Mouse (Mus musculus) hindbrain, embryonic 13.5 days (tissue): ENCODE measurements around the gene Tbc1d1. TPM values are rescaled to one million over a fixed set of nuclear protein-coding genes. Genes with fewer than 3 reads are reported as not detected.

Source experiments
- ATAC-seq: fragments of 200-750 bp; cut with Nextera tagmentation; 2 replicates; pipeline ENCODE4 v1.8.0; 2017; ENCODE audit warnings: moderate TSS enrichment; ENCODE audit not compliant: low FRiP score
- H3K27ac ChIP-seq: fragments of 300-500 bp; sonication (generic); 2 replicates; pipeline ENCODE4 v1.5.1; 2015; ENCODE audit warnings: inconsistent platforms, mild to moderate bottlenecking, moderate library complexity
- H3K27me3 ChIP-seq: fragments of 300-500 bp; sonication (generic); 2 replicates; pipeline ENCODE4 v1.6.1; 2015; ENCODE audit warnings: mild to moderate bottlenecking, inconsistent platforms
- H3K36me3 ChIP-seq: fragments of 300-500 bp; sonication (generic); 2 replicates; pipeline ENCODE4 v1.6.1; 2015; ENCODE audit warnings: mild to moderate bottlenecking, inconsistent platforms
- H3K4me1 ChIP-seq: fragments of 300-500 bp; sonication (generic); replicated peaks from 2 replicates; pipeline ENCODE4 v1.6.1; 2015; ENCODE audit warnings: inconsistent platforms
- H3K4me2 ChIP-seq: fragments of 300-500 bp; sonication (generic); 2 replicates; pipeline ENCODE4 v1.6.1; 2015; ENCODE audit warnings: inconsistent platforms, mild to moderate bottlenecking, moderate library complexity
- H3K4me3 ChIP-seq: fragments of 300-500 bp; sonication (generic); 2 replicates; pipeline ENCODE4 v1.5.1; 2015; ENCODE audit warnings: mild to moderate bottlenecking, inconsistent platforms
- H3K9ac ChIP-seq: fragments of 300-500 bp; sonication (generic); 2 replicates; pipeline ENCODE4 v1.6.1; 2015; ENCODE audit warnings: mild to moderate bottlenecking, inconsistent platforms
- H3K9me3 ChIP-seq: fragments of 300-500 bp; sonication (generic); 2 replicates; pipeline ENCODE4 v1.6.1; 2016; ENCODE audit warnings: inconsistent platforms
- WGBS: fragments of 180-500 bp; shearing (Covaris S2); methylation state at CpG from one replicate; pipeline ENCODE4 v1.1.7; 2015; 5-methylcytosine and 5-hydroxymethylcytosine counted together
- polyA plus RNA-seq: library from polyadenylated mRNA; unstranded; fragments of >200 nt; fragmentation: Nextera tagmentation; extraction: Ambion mirVana; gene quantifications from 2 replicates; pipeline ENCODE4 v1.2.1, GENCODE M21; 2015

Gene Tbc1d1
- polyA plus RNA-seq, 1 experiment from 2014 or later, result 14.5 TPM

DNA sequence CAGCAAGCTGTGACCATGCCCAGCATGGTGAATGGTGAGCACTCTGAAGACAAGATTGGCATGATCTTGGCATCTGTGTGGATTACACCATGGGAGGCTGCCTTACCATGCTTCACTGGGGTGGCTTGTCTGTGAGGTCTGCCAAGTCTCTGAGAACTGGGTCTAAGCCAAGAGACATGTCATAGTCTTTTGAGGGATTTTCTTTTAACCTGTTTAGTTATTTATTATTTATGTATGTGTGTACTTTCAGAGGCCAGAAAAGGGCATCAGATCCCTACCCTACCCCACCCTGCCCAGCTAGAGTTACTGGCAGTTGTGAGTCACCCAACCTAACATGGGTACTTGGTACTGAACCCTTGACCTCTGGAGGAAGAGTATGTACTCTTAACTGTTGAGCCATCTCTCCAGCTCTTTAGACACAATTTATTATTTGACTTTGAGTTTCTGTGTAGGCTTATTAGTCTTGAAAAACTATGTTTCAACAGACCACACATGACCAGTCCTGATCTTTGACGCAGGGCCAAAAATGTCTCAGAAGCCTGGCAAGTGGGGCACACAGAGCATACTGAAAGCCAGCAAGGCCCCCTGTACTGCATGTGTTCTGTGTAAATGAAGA, 40.3 kb downstream of the Tbc1d1 start:
- Histone ChIP-seq H3K9me3 (0 out of 2 replicates have a peak, but pooled peaks cover 3% of the 10 kb centered on the region), H3K27ac (no peak overlapping the region), H3K9ac (no peak overlapping the region), H3K27me3 (no peaks in the 10 kb centered on the region), H3K4me3 (no peak overlapping the region), H3K36me3 (no peaks in the 10 kb centered on the region), H3K4me1 (no peaks in the 10 kb centered on the region), H3K4me2 (no peak overlapping the region)
- WGBS, result 95% methylated on average over 1 of the region's 1 CpGs
- peak; percentile 65; the same call in 1 of the 2 replicates for ATAC-seq

DNA sequence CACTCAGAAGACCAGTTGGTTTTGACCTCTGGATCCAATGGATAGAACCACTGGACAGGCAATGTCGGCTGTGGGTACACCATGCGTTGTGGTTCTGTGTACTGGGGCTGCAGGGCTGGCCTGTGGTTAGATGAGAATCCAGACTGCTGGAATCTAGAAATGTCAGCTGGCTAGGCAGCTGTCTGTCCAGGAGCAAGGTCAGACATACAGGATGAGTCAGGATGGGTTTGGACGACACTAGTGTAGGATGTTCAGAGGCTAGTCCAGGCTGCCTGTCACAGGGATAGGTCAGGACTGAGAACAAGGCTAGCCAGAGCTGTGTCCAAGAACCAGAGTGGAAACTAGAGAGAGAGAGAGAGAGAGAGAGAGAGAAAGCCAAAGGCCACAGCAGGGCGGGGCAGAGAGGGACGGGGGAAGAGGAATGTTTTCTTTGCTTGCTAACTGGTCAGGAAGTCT, 40.8 kb downstream of the Tbc1d1 start:
- Histone ChIP-seq H3K27me3 (no peaks in the 10 kb centered on the region), H3K27ac (no peak overlapping the region), H3K9ac (no peak overlapping the region), H3K9me3 (0 out of 2 replicates have a peak, but pooled peaks cover under 1% of the 10 kb centered on the region), H3K4me1 (no peaks in the 10 kb centered on the region), H3K36me3 (no peaks in the 10 kb centered on the region), H3K4me3 (no peak overlapping the region), H3K4me2 (no peak overlapping the region)
- no peak for ATAC-seq
- 77% methylated on average over 5 of the region's 5 CpGs for WGBS

DNA sequence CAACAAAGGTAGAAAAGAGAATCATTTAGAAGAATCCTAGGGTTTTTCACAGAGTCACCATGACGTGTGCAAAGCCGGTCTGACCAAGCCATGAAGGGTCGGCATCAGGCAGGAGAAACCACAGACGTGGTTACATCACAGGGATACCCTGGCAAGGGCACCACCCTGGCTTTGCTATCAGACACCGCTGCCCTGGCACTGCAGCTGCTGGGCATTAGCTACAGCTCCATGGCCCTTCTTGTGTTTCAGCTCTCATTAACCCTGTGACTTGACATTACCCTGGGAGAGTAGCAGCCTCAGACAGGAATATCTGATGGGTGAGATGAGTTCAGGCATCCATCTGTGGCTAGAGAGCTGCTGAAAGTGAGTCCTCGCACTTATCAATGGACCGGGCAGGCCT, 42.5 kb downstream of the Tbc1d1 start:
- Histone ChIP-seq H3K4me3 (no peak overlapping the region), H3K4me2 (no peak overlapping the region), H3K27me3 (no peaks in the 10 kb centered on the region), H3K27ac (no peak overlapping the region), H3K9ac (no peak overlapping the region), H3K9me3 (no peaks in the 10 kb centered on the region), H3K36me3 (no peaks in the 10 kb centered on the region), H3K4me1 (no peaks in the 10 kb centered on the region)
- 96% methylated on average over 7 of the region's 7 CpGs for WGBS
- ATAC-seq, result no peak

DNA sequence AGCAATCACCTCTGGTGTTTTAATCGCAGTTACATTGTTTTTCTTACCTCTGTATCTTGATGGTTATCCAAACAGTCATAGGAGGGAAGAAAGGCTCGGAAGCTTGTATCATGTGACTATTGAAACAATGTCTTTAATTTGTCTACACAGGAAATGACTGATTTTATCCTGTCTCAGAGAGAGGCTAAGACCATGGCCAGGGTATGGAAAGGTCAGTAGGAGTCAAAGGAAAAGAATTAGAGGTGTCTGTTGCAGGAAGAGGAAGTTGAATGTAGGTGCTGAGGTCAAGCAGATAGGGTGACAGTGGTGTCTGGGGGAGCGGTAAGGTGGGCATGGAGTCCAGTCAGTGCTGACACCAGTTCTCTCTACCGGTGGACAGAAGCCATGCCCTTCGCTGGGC, 45.0 kb downstream of the Tbc1d1 start:
- 78% methylated on average over 5 of the region's 5 CpGs for WGBS
- H3K27ac ChIP-seq, result no peak overlapping the region
- H3K4me2 ChIP-seq, result no peak overlapping the region
- no peak for ATAC-seq
- no peak overlapping the region for H3K9ac ChIP-seq
- H3K36me3 ChIP-seq, result no peaks in the 10 kb centered on the region
- no peaks in the 10 kb centered on the region; the same call in 1 of the 2 replicates for H3K4me1 ChIP-seq
- no peaks in the 10 kb centered on the region for H3K9me3 ChIP-seq
- H3K27me3 ChIP-seq, result no peaks in the 10 kb centered on the region
- no peak overlapping the region for H3K4me3 ChIP-seq

DNA sequence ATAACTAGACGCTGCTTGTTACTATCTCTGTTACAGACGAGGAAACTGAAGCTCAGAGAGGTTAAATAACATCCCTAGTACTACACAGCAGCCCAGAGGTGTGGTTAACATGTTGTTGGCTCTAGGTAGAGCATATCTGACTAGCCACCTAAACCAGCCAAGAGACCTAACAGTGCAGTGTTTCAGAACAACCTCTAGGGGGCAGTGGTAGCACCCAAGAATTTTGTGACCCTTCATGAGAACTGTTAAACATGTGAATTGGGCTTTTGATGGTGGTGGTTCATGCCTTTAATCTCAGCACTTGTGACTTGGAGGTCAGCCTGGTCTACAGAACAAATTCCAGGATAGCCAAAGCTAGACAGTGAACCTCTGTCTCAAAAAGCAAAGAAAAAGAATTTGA, 46.2 kb downstream of the Tbc1d1 start:
- Histone ChIP-seq H3K9ac (no peak overlapping the region), H3K27ac (no peak overlapping the region), H3K9me3 (no peaks in the 10 kb centered on the region), H3K4me1 (no peaks in the 10 kb centered on the region; the same call in 1 of the 2 replicates), H3K4me3 (no peak overlapping the region), H3K27me3 (no peaks in the 10 kb centered on the region), H3K4me2 (no peak overlapping the region), H3K36me3 (no peaks in the 10 kb centered on the region)
- ATAC-seq, result no peak
- WGBS, result 27% methylated on average over 2 of the region's 2 CpGs

DNA sequence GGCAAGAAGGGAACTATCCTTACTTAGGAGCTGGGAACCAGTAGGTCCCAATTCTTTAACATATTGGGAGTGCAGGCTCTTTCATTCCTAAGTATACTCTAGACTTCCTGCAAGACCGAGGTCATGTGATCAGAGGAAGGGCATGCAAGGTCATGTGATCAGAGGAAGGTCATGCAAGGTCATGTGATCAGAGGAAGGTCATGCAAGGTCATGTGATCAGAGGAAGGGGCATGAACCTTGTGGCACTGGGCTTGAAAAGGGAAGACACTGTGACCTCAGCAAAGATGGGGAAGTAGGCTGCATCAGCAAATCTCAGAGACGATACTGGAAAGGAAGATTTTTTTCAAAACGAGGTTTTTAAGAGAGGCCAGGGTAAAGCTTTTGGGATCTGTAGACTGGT, 49.5 kb downstream of the Tbc1d1 start:
- H3K4me2 ChIP-seq, result no peak overlapping the region
- no peak for ATAC-seq
- H3K27ac ChIP-seq, result no peak overlapping the region
- H3K36me3 ChIP-seq, result no peaks in the 10 kb centered on the region
- no peaks in the 10 kb centered on the region for H3K9me3 ChIP-seq
- no peak overlapping the region for H3K4me3 ChIP-seq
- no peaks in the 10 kb centered on the region; the same call in 1 of the 2 replicates for H3K4me1 ChIP-seq
- no peaks in the 10 kb centered on the region for H3K27me3 ChIP-seq
- no peak overlapping the region for H3K9ac ChIP-seq
- WGBS, result 90% methylated on average over 3 of the region's 3 CpGs

DNA sequence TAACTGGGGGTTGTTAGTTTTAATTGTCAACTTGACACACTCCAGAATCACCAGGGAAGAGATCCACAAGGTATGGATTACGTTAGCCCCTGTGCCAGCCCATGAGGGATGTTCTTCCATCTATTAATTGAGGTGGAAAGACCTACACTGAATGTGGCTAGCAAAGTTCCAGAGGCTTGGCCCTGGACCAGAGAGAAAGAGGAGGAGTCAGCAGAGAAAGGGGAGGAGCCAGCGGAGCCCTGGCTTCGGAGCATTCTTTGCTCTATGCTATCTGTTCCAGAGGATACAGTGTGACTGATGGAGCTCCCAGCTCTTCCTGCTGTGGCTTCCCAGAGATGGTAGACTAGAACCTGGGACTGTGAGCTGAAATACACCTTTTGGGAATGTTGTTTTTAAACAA, 50.3 kb downstream of the Tbc1d1 start:
- no peak for ATAC-seq
- Histone ChIP-seq H3K27ac (no peak overlapping the region), H3K9me3 (no peaks in the 10 kb centered on the region), H3K4me3 (no peak overlapping the region), H3K4me2 (no peak overlapping the region), H3K4me1 (no peaks in the 10 kb centered on the region; the same call in 1 of the 2 replicates), H3K36me3 (no peaks in the 10 kb centered on the region), H3K9ac (no peak overlapping the region), H3K27me3 (no peaks in the 10 kb centered on the region)
- WGBS, result 83% methylated on average over 3 of the region's 3 CpGs

DNA sequence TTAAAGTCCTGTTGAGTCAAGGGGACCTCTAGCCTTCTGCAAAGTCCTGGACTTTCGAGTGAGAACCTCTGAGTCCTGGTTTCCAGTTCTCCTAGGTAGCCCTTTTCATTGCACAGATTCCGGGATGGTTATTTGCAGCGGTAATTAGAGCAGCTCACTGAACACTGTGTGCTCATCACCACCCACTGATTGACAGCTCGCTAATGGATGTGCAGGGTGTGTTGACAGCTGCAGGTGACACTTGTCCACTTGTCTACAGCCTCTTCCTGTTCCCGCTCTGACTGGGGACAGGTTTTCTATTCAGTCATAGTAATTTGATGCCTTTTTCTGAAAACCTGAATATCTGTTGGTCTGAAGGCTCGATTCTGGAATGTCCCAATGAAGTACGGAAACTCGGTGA, 50.8 kb downstream of the Tbc1d1 start:
- Histone ChIP-seq H3K36me3 (no peaks in the 10 kb centered on the region), H3K4me1 (peaks cover 1% of the 10 kb centered on the region; the same call in 1 of the 2 replicates), H3K4me3 (no peak overlapping the region), H3K9me3 (no peaks in the 10 kb centered on the region), H3K27me3 (no peaks in the 10 kb centered on the region), H3K27ac (no peak overlapping the region), H3K9ac (no peak overlapping the region), H3K4me2 (no peak overlapping the region)
- WGBS, result 76% methylated on average over 8 of the region's 8 CpGs
- ATAC-seq, result no peak

DNA sequence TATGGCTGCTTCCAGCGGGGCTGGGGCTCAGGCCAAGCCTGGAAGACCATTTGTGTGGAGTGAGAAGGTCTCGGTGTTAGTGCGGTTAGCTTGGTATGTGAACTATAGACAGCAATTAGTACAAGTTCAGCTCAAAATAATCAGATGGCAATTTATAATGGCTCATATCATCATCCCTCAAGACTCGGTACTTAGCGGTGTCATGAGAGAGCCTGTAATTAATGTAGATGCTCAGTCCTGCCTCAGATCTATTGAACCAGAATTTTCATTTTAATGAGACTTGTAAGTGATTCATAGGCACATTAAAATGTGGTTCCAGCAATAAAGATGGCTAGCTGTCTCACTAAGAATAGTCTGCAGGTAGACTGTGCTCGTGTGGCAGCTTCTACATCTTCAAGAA, 51.7 kb downstream of the Tbc1d1 start:
- Histone ChIP-seq H3K4me2 (no peak overlapping the region), H3K27ac (no peak overlapping the region), H3K9me3 (no peaks in the 10 kb centered on the region), H3K9ac (no peak overlapping the region), H3K4me1 (peaks cover 2% of the 10 kb centered on the region; the same call in 1 of the 2 replicates), H3K36me3 (no peaks in the 10 kb centered on the region), H3K27me3 (no peaks in the 10 kb centered on the region), H3K4me3 (no peak overlapping the region)
- 80% methylated on average over 6 of the region's 6 CpGs for WGBS
- ATAC-seq, result no peak

DNA sequence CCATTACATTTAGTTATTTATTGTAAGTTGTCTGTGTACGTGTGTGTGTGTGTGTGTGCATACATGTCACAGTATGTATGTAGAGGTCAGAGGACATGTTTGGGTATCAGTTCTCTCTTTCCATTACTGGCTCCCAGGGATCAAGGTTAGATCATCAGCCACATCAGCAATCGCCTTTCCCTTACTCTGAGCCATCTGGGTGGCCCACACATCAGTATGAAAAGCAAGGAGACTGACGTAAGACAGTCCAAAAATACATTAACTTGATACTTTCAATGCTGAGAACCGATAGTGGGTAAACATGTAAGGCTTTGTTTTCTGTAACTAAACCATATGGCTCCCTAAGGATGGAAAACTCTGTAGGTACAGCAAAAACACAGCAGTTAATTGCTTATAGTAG, 54.7 kb downstream of the Tbc1d1 start:
- H3K9ac ChIP-seq, result no peak overlapping the region
- H3K4me3 ChIP-seq, result no peak overlapping the region
- H3K27ac ChIP-seq, result no peak overlapping the region
- ATAC-seq, result no peak
- H3K27me3 ChIP-seq, result no peaks in the 10 kb centered on the region
- no peak overlapping the region for H3K4me2 ChIP-seq
- 0 out of 2 replicates have a peak, but pooled peaks cover 2% of the 10 kb centered on the region for H3K4me1 ChIP-seq
- H3K9me3 ChIP-seq, result no peaks in the 10 kb centered on the region
- WGBS, result 88% methylated on average over 4 of the region's 4 CpGs
- no peaks in the 10 kb centered on the region for H3K36me3 ChIP-seq

DNA sequence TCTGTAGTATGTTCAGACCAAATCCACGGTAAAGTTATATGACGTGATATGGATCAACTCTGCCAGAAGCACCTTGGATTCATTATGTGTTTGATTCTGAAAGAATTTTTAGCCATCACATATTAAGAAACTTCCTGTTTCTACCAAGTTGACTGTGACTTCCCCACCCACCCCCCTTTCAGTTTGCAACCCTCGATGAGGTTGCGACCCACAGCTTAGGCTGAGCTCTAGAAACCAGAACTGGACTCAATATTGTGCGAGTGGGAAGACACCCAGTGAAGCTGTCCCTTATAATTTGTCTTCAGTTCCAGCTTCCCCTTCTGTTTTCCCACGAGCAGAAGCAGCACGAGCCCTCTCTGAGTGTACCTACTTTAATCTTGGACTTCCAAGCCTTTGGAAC, 55.2 kb downstream of the Tbc1d1 start:
- WGBS, result 86% methylated on average over 7 of the region's 7 CpGs
- Histone ChIP-seq H3K27ac (no peak overlapping the region), H3K9ac (no peak overlapping the region), H3K36me3 (no peaks in the 10 kb centered on the region), H3K4me2 (no peak overlapping the region), H3K27me3 (no peaks in the 10 kb centered on the region), H3K4me3 (no peak overlapping the region), H3K9me3 (no peaks in the 10 kb centered on the region), H3K4me1 (0 out of 2 replicates have a peak, but pooled peaks cover 2% of the 10 kb centered on the region)
- ATAC-seq, result no peak

DNA sequence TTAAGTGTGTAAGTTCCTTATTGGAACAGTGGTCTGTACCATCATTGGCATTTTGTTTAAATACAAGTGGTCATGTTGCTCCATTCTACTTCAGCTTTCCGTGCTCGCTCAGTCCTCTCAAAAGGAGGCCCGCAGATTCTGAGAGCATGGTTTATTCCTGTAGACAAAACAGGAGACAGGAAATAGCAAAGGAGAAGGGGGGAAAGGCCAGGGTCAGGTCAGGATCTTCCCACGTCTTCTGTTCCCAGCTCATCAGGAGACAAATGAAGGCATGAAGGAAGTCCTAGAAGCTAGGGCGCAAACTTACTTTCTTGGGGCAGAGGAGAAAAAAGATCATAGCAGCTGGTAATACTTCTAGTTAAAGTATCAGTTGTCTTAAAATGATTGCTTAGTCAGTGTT, 56.1 kb downstream of the Tbc1d1 start:
- Histone ChIP-seq H3K4me1 (0 out of 2 replicates have a peak, but pooled peaks cover 2% of the 10 kb centered on the region), H3K9me3 (no peaks in the 10 kb centered on the region), H3K4me3 (no peak overlapping the region), H3K4me2 (no peak overlapping the region), H3K9ac (no peak overlapping the region), H3K27me3 (no peaks in the 10 kb centered on the region), H3K36me3 (no peaks in the 10 kb centered on the region), H3K27ac (no peak overlapping the region)
- ATAC-seq, result no peak
- 50% methylated on average over 5 of the region's 5 CpGs for WGBS

DNA sequence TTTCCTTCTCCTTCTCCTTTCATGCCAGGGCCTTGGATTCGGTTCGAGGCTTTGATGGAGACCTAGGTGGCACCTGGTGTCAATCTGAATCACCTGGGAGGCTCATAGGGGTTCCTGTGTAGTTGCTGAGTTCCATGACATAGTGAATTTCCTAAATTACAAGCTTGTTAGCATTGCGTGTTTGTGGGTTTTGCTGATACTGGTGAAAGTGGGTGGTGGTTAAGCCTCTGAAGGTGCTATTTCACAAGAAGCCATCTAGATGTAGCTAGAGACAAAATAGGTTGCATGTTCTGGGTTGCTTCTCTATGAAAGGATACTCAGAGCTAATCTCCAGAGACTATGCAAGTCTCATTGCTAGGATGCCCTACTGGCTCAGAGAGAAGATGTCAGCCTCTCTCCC, 56.5 kb downstream of the Tbc1d1 start:
- no peaks in the 10 kb centered on the region for H3K9me3 ChIP-seq
- H3K36me3 ChIP-seq, result no peaks in the 10 kb centered on the region
- H3K9ac ChIP-seq, result no peak overlapping the region
- no peak overlapping the region for H3K4me3 ChIP-seq
- H3K4me1 ChIP-seq, result 0 out of 2 replicates have a peak, but pooled peaks cover 2% of the 10 kb centered on the region
- WGBS, result 85% methylated on average over 3 of the region's 3 CpGs
- H3K27ac ChIP-seq, result no peak overlapping the region
- H3K4me2 ChIP-seq, result no peak overlapping the region
- no peak for ATAC-seq
- H3K27me3 ChIP-seq, result no peaks in the 10 kb centered on the region
